Mouse (Mus musculus): ENCODE results near the gene Llgl1.
A peak's percentile ranks its signal among the peaks of the same experiment; 100 is the strongest.

Llgl1 gene

DNA sequence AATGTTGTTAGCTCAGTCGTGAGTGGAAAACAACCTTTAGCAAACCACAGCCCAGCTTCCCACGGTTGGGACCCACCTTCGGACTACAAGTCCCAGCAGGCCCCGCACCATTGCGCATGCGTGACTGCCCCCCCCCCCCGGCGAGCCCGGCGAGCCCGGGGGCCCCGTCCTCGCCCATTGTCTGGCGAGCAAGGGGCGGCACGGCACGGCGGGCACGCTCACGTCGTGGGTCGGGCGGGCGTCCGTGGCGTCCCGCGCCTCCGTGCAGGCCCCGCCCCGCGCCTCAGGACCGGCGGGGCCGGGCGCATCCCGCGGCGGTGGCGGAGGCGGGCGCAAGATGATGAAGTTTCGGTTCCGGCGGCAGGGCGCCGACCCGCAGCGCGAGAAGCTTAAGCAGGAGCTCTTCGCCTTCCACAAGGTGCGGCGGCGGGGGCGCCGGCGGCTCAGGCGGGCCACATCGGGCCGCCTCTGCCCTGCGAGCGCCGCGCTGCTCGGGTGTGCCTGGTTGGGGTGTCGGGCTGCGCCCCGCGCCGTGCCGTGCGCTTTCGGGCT is at the start of gene Llgl1:
TSS of gene Llgl1 (plus strand) at position 200 of the 552 bp plus-strand sequence.
- DNase-seq (ENCODE audit: low read depth) = peak; percentile 91

DNA sequence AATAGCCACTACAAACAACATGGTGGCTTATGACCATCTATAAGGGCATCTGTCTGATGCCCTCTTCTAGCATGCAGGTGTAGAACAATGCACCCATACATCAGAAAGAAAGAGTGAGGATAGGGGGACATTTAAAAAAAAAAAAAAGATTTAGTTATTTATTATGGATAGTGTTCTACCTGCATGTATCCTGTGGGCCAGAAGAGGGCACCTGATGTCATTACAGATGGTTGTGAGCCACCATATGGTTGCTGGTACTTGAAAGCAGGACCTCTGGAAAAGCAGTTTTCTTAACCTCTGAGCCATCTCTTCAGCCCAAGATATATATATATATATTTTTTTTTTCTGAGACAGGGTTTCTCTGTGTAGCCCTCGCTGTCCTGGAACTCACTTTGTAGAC is 3.4 kb upstream of the Llgl1 start:
- peak; percentile 40 for DNase-seq (ENCODE audit: low read depth)

DNA sequence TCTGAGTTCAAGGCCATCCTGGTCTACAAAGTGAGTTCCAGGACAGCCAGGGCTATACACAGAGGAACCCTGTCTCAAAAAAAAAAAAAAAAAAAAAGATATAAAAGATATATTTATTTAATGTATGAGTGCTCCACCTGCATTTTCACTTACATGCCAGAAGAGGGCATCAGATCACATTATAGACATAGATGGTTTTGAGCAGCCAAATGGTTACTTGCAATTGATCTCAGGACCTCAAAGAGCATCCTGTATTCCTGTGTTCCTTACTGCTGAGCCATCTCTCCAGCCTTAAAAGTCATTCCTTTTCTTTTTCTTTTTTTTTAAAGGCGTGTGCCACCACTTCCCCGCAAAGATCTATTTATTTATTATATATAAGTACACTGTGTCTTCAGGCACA is 2.0 kb upstream of the Llgl1 start:
- DNase-seq (ENCODE audit: low read depth) = peak; percentile 71

DNA sequence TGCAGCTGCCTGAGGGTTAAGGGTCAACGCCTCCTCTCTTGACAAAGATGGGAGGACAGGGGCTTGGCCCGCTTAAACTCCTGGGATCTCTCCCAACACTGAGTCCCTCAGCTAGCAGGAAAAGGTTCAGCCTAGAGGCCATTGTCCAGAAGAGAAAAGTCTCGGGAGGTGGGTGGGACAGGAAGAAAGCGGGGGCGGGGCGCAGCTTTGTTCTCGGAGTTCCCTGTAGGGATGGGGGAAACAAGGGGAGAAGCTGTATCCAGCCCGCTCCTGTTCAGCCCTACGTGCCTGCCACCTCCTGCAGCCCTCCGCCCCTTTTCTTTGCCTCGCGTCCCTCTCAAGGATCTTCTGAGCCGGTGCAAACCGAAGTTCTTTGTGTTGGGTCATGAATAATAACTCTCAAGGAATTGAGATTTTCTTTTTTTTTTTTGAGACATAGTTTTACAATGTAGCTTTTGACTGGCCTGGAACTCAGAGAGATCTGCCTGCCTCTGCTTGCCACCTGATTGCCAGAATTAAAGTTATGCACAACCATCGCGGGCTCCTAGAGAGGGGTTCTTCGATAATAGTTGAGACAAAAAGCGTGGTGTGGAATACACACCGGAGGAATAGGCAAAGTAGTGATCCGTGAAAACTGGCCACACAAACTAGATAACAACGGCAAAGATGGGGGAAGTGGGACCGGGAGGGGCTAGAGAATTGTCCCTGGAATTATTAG is 558 bp upstream of the Llgl1 start:
- DNase-seq (ENCODE audit: low read depth) = peak; percentile 48

DNA sequence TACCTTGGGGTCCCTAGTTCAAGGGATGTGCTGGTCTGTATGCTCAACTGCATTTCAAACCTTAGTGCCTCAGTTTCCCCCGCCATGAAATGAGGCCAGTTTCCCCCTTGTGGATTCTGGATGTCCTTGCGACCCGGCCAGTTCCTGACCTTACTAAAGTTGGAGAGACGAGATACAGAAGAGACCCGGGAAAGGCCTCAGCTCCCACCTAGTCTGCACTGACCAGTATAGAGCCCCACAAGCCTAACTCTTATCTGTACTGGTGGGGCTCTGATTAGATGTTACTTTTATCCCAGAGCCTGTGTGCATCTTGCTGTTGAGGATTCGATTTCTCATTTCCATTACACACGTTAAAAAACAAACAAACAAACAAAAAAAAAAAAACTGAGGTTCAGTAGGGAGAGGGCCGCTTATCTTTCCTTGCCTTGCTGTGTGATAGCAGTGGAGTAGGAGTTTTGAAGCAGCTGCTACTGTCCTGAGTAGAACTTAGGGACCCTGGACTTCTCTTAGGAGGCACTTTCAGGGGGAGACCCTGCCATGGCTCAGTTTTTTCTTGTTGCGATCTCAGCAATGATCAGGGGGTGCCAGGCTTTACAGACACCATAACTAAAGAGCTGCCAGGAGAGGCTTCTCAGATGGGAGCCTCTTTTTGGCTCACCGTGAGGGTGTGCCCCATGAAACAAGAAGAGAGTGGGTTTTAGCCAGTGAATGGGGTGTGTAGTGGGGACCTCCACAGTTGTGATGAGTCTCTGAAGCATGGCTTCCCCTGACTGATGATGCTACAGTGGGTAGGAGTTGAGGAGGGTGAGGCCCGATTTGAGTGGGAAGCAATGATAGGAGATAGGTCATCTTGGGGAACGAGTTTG is 1.0 kb downstream of the Llgl1 start:
- DNase-seq (ENCODE audit: low read depth) = peak; percentile 24

GRCm38 (mm10) chr11:60701611-60702010 is 2.1 kb downstream of the Llgl1 start:
- no peak for DNase-seq (ENCODE audit: low read depth)

DNA sequence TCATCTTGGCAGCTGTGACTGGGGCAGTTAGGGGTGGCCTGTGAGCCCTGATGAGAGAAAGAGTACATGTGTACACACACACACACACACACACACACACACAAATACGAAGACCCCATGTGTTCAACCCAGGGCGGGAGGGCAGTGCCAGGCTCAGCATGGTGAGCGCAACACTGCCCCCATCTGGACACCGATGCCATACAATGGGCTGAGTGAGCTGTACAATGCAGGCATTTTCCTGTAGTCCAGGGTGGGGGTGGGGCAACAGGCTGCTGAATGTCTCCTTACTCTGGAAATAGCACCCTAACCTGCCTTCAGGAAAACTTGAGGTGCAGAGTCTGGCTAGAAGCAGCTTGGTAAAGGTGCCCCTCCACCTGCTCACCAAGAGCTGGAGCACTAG is 3.6 kb downstream of the Llgl1 start:
- peak; percentile 75 for DNase-seq (ENCODE audit: low read depth)

DNA sequence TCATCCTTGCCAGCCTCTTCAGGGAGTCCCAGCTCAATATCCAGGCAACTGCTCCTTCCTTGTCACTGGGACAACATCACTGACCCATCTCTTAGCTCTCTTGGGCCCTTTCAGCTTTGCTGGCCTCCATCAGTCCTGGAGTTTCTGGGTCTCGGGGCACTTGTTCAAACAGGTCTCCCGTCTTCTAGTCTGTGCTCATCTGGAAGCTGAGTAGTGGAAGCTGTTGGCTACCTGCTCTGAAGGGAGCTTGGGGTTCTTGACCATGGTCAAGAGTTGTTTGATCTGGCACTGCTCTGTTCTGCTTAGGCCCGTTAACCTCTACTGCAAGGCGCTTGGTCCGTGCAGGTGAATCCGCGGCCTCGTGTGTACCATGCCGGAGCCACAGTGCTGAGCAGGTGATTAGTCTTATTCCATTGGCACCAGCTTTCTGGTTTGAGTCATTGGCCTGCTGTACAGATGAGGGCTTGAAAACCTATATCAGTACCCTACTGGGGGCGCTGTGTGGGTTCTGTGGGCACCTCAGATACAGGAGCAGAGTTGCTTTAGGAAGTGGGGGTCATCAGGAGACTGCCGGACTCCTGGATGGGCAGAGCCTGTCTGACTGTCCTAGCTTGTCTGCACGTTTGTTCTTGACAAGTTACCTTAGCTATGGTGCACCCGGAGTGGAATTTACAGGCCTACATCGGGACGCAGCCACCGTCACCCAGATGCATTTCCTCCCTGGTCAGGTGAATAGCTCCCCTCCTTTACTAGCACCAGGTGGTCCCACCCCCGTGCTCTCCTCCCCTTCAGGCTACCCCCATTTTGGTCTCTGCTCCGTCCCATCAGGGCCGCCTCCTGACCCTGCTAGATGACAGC is 4.7 kb downstream of the Llgl1 start:
- no peak for DNase-seq (ENCODE audit: low read depth)

- no peak for DNase-seq (ENCODE audit: low read depth)
Measured at GRCm38 (mm10) chr11:60705255-60705654, 5.7 kb downstream of the Llgl1 start.

GRCm38 (mm10) chr11:60706076-60706475 is 6.6 kb downstream of the Llgl1 start:
- DNase-seq (ENCODE audit: low read depth) = no peak

DNA sequence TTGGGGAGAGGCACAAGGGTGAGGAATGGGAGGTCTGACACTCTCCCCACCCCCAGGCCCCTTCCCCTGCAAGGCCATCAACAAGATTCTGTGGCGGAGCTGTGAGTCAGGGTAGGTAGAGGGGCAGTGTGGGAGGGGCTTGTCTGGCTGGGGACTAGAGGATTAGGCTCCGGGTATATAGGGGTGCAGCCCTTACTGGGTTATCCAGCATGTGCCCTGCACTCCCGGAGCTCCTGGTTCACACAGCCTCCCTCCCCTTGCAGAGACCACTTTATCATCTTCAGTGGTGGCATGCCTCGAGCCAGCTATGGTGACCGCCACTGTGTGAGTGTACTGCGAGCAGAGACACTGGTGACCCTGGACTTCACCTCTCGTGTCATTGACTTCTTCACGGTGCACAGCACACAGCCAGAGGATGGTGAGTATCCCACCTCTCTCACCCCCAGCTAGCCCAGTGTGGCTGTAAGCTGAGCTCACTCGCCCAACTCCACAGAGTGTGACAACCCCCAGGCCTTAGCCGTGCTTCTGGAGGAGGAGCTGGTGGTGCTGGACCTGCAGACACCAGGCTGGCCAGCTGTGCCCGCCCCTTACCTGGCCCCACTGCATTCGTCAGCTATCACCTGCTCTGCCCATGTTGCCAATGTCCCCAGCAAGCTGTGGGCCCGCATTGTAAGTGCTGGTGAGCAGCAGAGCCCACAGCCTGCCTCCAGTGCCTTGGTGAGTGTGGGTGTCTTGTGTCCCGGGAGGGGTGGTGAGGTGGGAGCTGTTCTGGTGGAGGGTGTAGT is 7.4 kb downstream of the Llgl1 start:
- no peak for DNase-seq (ENCODE audit: low read depth)

GRCm38 (mm10) chr11:60707672-60708071 is 8.1 kb downstream of the Llgl1 start:
- no peak for DNase-seq (ENCODE audit: low read depth)

- no peak for DNase-seq (ENCODE audit: low read depth)
Measured at GRCm38 (mm10) chr11:60708631-60709030, 9.1 kb downstream of the Llgl1 start.

GRCm38 (mm10) chr11:60709481-60710465 is 10.2 kb downstream of the Llgl1 start:
- DNase-seq (ENCODE audit: low read depth) = no peak

GRCm38 (mm10) chr11:60711218-60711617 is 11.7 kb downstream of the Llgl1 start:
- no peak for DNase-seq (ENCODE audit: low read depth)

DNA sequence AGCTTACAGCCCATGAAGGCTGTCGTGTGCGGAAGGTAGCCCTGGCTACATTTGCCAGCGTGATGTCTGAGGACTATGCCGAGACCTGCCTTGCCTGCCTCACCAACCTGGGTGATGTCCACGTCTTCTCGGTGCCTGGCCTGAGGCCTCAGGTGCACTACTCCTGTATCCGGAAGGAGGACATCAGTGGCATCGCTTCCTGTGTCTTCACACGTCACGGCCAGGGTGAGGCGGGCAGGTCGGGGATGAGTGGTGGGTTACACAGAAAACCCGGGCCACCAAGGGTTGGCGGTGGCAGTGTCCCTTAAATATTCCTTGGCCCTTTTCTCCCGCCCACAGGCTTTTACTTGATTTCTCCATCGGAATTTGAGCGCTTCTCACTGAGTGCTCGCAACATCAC is 12.5 kb downstream of the Llgl1 start:
- DNase-seq (ENCODE audit: low read depth) = no peak

- DNase-seq (ENCODE audit: low read depth) = no peak
Measured at GRCm38 (mm10) chr11:60712639-60713255, 13.2 kb downstream of the Llgl1 start.

- no peak for DNase-seq (ENCODE audit: low read depth)
Measured at GRCm38 (mm10) chr11:60715833-60716232, 16.3 kb downstream of the Llgl1 start.

GRCm38 (mm10) chr11:60719263-60719662 is 19.7 kb downstream of the Llgl1 start:
- no peak for DNase-seq (ENCODE audit: low read depth)
